Mouse (Mus musculus) mature B cell (primary cell): Measurements from ENCODE around the gene Snph.
"Not testable (repeated sequence)": the region's sequence is repeated elsewhere in the genome, so short reads cannot be mapped to it uniquely, and the experiment has no call there.

Experiments used
- in situ Hi-C: fragments of 300-500 bp; cut with MboI; formaldehyde crosslinking; loops from 2 replicates; pipeline ENCODE4 v1.14.3; 2019

Gene Snph

GRCm38 (mm10) chr2:151632159-151632814, at the start of gene Snph:
TSS of gene Snph (minus strand) at chr2:151632593.
- in situ Hi-C loops = no loop called here

GRCm38 (mm10) chr2:151676234-151676633, 43.8 kb upstream of the Snph start:
- in situ Hi-C loops = no loop called here

GRCm38 (mm10) chr2:151670968-151671329, 38.6 kb upstream of the Snph start:
- in situ Hi-C loops = no loop called here

GRCm38 (mm10) chr2:151670026-151670967, 37.9 kb upstream of the Snph start:
- in situ Hi-C loops = no loop called here

GRCm38 (mm10) chr2:151668433-151668832, 36.0 kb upstream of the Snph start, which contains the start of gene Rad21l:
TSS of gene Rad21l (minus strand) at chr2:151668533.
- in situ Hi-C loops = no loop called here

- in situ Hi-C loops = no loop called here
These were observed 19.7 kb upstream of the Snph start for GRCm38 (mm10) chr2:151652053-151652452.

- in situ Hi-C loops = no loop called here
These were observed 3.6 kb upstream of the Snph start for GRCm38 (mm10) chr2:151636015-151636402.

- in situ Hi-C loops = no loop called here
These were observed 3.1 kb upstream of the Snph start for GRCm38 (mm10) chr2:151635362-151636014.

GRCm38 (mm10) chr2:151634903-151635302, 2.5 kb upstream of the Snph start:
- in situ Hi-C loops = no loop called here

- in situ Hi-C loops = no loop called here
These were observed 589 bp upstream of the Snph start for GRCm38 (mm10) chr2:151632982-151633381.

GRCm38 (mm10) chr2:151631406-151632158, 811 bp downstream of the Snph start:
- in situ Hi-C loops = no loop called here

- in situ Hi-C loops = no loop called here
These were observed 3.1 kb downstream of the Snph start for GRCm38 (mm10) chr2:151629310-151629709.

GRCm38 (mm10) chr2:151628011-151628410, 4.4 kb downstream of the Snph start:
- in situ Hi-C loops = no loop called here

- in situ Hi-C loops = no loop called here
These were observed 6.1 kb downstream of the Snph start for GRCm38 (mm10) chr2:151626296-151626695.

GRCm38 (mm10) chr2:151623776-151624175, 8.6 kb downstream of the Snph start:
- in situ Hi-C loops = no loop called here

- in situ Hi-C loops = no loop called here
These were observed 15.7 kb downstream of the Snph start for GRCm38 (mm10) chr2:151616551-151617329.

GRCm38 (mm10) chr2:151615779-151616178, 16.6 kb downstream of the Snph start:
- in situ Hi-C loops = not testable (repeated sequence)

- in situ Hi-C loops = no loop called here
These were observed 22.4 kb downstream of the Snph start for GRCm38 (mm10) chr2:151609974-151610373.

- in situ Hi-C loops = no loop called here
These were observed 24.0 kb downstream of the Snph start for GRCm38 (mm10) chr2:151608435-151608834.

GRCm38 (mm10) chr2:151605437-151605987, 26.9 kb downstream of the Snph start:
- in situ Hi-C loops = no loop called here

GRCm38 (mm10) chr2:151603630-151604029, 28.8 kb downstream of the Snph start:
- in situ Hi-C loops = no loop called here
